Mouse (Mus musculus) embryonic fibroblast, embryonic 13.5 days (primary cell): ENCODE data around the gene Adssl1.

ENCODE experiments used
- CTCF ChIP-seq: IDR thresholded peaks from 2 replicates; pipeline ENCODE4 v1.5.1; 2011; ENCODE audit warnings: mild to moderate bottlenecking, control low read depth, low read length, moderate library complexity, borderline replicate concordance; ENCODE audit not compliant: insufficient read depth
- POLR2A ChIP-seq: IDR thresholded peaks from 2 replicates; pipeline ENCODE4 v1.6.1; 2011; ENCODE audit warnings: low read depth, mild to moderate bottlenecking, control low read depth, low read length, moderate library complexity

- TF ChIP-seq CTCF (no peak), POLR2A (no peak)
These were observed 32.4 kb upstream of the Adssl1 start for GRCm38 (mm10) chr12:112587125-112588124.
